Mouse (Mus musculus) granulocyte monocyte progenitor cell, adult 5-6 weeks (primary cell): ENCODE measurements at regions not wholly inside any gene's neighbourhood (a gene's known extent, or its start where the extent isn't known, plus 50 kb on each side); places are given as distances from the start of the nearest gene placed in this dataset.
A peak's percentile ranks its signal among the peaks of the same experiment; 100 is the strongest.

Experiments used
- ATAC-seq: replicated peaks from 2 replicates; pipeline ENCODE4 v1.8.0; 2016; ENCODE audit warnings: mild to moderate bottlenecking, moderate TSS enrichment, inconsistent platforms; ENCODE audit not compliant: poor library complexity, severe bottlenecking

DNA sequence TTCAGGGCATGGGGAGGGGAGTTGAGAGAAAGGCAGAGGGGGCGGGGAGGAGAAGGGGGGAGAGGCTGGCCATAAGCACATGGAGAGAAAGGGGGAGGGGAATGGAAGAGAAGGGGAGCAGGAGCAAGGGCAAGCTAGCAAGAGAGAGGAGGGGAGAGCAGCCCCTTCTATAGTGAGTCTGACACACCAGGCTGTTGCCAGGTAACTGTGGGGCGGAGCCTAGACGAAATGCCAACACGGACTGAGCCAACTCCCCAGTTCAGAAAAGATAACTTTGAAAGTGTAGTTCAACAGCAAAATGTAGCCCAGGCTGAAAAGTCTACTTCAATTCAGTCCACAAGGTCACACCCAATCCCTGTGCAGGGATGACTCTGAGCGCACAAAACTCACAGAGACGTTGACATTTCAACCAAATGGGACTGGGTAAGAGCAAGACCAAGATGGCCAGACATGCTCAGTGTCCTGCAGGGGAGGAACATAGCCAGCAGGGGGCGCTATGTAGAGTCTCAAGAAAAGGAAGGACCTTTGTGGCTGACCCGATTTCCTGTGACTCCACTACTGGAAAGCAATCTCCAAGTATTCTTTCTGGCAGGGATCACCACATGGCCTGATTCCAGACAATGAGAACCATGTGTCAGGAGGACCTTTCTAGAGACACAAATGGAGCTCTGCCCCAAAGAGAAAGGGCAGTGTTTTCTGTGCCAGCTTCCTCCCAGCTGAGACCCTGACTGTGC, 140.7 kb upstream of the Slc35f3 start:
- no peak for ATAC-seq

GRCm38 (mm10) chr8:126159485-126159884, 138.9 kb upstream of the Slc35f3 start:
- no peak for ATAC-seq

DNA sequence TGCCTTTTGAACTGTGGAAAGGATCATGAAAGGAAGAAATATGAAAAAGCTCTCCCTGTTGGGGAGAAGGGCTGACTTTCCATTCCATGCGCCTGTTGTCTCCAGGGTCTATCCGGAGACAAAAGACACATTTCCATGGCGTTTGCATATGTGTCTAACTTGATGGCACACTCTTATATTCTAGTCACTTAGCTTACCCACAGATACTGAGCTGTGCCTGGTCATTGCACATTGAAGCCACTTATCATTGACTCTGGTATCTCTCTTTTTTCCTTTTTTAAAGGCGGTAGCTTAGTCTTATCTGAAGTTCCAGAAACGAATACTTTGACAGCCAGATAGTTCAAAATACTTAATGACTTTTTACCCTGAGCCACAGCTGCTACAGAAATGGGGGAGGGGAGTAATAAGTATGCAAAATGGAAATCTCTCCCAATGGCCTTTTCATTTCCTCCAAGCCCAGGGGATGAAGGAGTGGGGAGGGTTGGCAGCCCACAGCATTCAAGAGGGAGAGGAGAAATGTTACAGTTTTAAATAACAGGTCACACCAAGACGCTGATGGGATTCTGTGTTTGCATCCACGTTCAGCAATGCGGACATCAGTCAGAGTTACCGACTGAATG, 137.9 kb upstream of the Slc35f3 start:
- no peak for ATAC-seq

DNA sequence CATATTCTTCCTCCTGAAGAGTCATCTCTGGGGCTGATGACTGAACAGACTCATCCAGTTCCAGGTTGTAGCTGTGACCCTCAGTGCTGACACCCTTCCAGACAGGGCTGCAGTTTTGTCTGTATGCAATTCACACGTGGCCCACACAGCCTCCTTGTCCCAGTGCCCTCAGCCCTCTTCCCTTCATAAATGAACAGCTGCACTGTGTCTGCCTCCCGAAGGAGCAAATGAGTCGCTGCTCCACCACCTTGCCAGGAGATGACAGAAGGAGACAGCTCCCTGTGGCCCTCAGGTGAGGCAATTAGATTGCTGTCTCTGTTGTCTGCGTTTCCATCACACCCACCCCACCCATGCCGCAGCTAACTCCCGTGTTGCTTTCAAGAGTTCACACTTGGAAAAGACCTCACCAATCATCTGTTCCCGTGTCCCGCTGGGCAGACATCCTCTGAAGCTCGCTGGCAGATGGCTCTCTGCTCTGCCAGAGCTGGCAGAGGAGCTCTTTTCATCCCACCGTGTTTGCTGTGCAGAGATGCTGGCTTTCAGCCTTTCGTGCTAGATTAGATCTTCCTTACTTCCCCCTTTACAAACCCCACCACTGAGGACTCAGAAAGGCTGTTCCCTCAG, 135.5 kb upstream of the Slc35f3 start:
- no peak for ATAC-seq

- ATAC-seq: no peak
Observed at GRCm38 (mm10) chr8:126163954-126164353, 134.4 kb upstream of the Slc35f3 start.

GRCm38 (mm10) chr8:126165486-126166095, 132.8 kb upstream of the Slc35f3 start:
- no peak for ATAC-seq

DNA sequence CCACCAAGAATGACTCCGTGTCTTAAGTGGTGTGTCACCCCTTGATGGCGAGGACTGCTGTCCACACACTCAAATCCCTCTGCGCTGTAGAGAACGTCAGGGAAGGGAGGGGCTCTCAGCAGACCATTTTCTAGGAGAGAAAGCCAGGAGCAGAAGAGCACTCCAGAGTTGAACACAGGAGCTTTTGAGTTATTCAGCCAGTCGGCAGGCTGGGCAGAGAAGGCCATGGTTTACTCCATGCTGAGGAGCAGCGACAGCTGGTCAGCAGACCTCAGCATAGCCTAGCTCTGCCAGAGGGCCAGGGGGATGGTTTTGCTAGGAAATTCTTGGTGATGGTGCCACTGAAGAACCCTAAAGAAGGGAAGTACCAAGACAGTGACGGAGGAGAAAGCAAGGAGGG, 132.0 kb upstream of the Slc35f3 start:
- ATAC-seq: no peak

DNA sequence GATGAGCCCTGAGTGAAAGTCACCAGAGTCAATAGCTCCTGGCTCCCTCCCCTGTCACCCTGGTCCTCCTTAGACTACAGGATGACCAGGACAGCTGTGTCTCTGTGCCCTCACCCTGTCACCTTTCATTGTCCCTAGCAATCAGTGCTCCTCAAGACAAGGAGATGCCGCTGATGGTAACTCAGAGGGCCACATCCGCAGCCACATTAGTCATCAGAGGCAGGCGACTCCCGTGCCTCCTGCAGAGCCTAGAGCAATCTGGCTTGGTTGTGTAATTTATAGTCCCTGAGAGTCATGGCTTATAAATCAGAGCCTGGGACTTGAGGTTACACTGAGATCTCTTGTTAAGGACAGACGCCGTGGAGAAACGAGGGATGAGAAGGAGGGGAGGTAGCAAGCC, 123.9 kb upstream of the Slc35f3 start:
- ATAC-seq: no peak

GRCm38 (mm10) chr8:126176305-126176704, 122.1 kb upstream of the Slc35f3 start:
- ATAC-seq: no peak

DNA sequence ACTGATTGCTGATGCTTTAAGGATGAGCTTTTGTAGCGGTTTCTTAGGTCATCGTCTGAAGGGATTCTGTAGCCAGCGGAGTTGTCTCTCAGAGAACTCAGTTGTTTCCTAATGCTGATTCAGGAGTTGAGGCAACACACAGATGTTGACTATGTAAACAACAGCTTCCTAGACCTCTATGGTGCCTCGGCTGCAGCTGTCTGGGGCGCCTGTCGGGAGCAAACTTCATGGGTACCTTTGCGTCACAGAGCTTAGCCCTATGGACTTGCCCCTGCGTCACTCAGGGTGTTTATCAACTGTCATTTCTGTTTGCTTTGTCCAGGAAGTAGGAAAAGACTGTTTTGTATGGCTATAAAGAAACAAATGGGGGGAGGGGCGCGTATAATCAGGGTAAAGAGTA, 120.5 kb upstream of the Slc35f3 start:
- ATAC-seq: no peak

- no peak for ATAC-seq
Observed at GRCm38 (mm10) chr8:126188741-126189285, 109.5 kb upstream of the Slc35f3 start.

- no peak for ATAC-seq
Observed at GRCm38 (mm10) chr8:126195616-126196015, 102.7 kb upstream of the Slc35f3 start.

GRCm38 (mm10) chr8:126210561-126210960, 87.8 kb upstream of the Slc35f3 start:
- ATAC-seq: no peak

GRCm38 (mm10) chr8:126212802-126213201, 85.6 kb upstream of the Slc35f3 start:
- ATAC-seq: no peak

- ATAC-seq: no peak
Observed at GRCm38 (mm10) chr8:126214571-126214970, 83.8 kb upstream of the Slc35f3 start.

DNA sequence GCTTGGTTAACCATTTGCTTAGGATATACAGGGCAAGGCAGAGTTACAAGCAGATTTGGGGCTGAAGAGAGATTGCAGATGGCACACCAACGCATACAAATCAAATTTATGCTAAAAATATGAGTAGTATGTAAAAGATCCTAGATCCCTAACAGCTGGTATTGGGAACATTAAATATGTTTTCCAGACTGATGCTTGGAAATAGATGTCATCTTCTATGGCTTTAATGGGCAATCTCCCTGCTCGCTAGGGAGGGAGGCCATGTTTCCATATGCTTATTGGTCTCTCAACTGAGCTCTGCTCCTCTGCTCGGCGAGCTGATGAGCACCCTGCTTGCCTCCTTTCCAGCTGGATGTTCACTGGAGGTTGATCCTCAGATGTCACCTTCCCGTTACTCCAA, 82.0 kb upstream of the Slc35f3 start:
- no peak for ATAC-seq

DNA sequence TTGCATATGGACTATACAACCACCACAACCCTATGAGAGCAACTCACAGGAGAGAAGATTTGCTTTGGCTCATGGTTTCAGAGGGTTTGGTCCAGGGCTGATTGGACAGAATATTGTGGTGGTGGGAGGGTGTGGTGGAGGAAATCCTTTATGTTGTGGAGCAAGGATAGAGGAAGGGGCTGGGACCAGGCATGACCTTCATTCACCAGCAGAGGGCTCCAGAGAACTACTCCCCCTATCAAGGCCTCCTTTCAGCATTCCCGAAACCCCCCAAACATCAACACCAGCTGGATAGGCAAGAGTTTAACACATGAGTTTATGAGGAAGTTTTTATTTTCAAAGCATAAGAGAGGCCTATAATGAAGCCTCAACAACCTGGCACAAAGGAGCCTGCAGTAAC, 76.7 kb upstream of the Slc35f3 start:
- ATAC-seq: peak; percentile 35; the same call in 1 of the 2 replicates

DNA sequence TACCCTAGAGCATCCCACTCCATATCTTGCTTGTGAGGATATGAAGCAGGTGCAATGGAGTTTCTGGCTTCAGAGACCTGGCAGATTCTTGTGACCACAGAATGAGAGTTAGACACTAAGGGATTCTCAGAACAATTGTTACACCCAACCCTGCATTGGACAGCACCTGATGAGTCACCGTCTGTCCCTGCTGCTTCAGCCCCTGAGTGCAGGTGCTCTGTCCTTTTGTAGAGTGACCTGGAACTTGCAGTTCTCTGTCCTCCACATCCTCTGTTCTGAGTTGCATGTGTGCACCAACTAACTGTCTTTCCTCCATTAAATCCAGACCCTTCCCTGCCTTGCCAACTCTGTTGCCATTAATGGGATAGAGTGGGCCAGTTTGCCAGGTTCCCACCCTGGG, 66.6 kb upstream of the Slc35f3 start:
- no peak for ATAC-seq

- no peak for ATAC-seq
Observed at GRCm38 (mm10) chr8:126232521-126232920, 65.8 kb upstream of the Slc35f3 start.

- no peak for ATAC-seq
Observed at GRCm38 (mm10) chr8:126239684-126240083, 58.7 kb upstream of the Slc35f3 start.

GRCm38 (mm10) chr8:126244321-126244720, 54.0 kb upstream of the Slc35f3 start:
- ATAC-seq: no peak
